Mouse (Mus musculus): Measurements from ENCODE around the gene Gm38392. TPM values are rescaled to one million over a fixed set of nuclear protein-coding genes. Genes with fewer than 3 reads are reported as not detected.

Gm38392 gene
- total RNA-seq, 2 experiments from 2014 or later = 0.74 to 0.95 TPM

- intact Hi-C loops (cut with DNase I) = no loop called here
- DNase-seq = peak; percentile 3
- H3K27ac ChIP-seq = no peak overlapping the region
- no peak overlapping the region for H3K4me3 ChIP-seq
- TF ChIP-seq CTCF (IDR thresholded peaks at IDR 0.05) = no peak
Observed at GRCm38 (mm10) chr3:88239446-88239845, 47.6 kb downstream of the Gm38392 start.

- no peak overlapping the region for H3K4me3 ChIP-seq
- H3K27ac ChIP-seq = no peak overlapping the region
- DNase-seq = peak; percentile 13
- intact Hi-C loops (cut with DNase I) = no loop called here
- TF ChIP-seq CTCF (IDR thresholded peaks at IDR 0.05) = no peak
Observed at GRCm38 (mm10) chr3:88238866-88239391, 48.1 kb downstream of the Gm38392 start.

- DNase-seq = no peak
- Histone ChIP-seq H3K4me3 (no peak overlapping the region), H3K27ac (no peak overlapping the region)
- peak; percentile 36 for TF ChIP-seq CTCF (IDR thresholded peaks at IDR 0.05)
- intact Hi-C loops (cut with DNase I) = no loop called here
Observed at GRCm38 (mm10) chr3:88237556-88238194, 49.3 kb downstream of the Gm38392 start.

GRCm38 (mm10) chr3:88237161-88237555 lies 49.9 kb downstream of the Gm38392 start:
- intact Hi-C loops (cut with DNase I) = no loop called here
- Histone ChIP-seq H3K27ac (no peak overlapping the region), H3K4me3 (no peak overlapping the region)
- DNase-seq = no peak
- TF ChIP-seq CTCF (IDR thresholded peaks at IDR 0.05) = no peak

GRCm38 (mm10) chr3:88235616-88236015 lies 51.4 kb downstream of the Gm38392 start:
- no peak for TF ChIP-seq CTCF (IDR thresholded peaks at IDR 0.05)

GRCm38 (mm10) chr3:88235216-88235615 lies 51.8 kb downstream of the Gm38392 start:
- no peak overlapping the region for H3K4me3 ChIP-seq
- no peak overlapping the region for H3K27ac ChIP-seq
- peak; percentile 16; the same call in 1 of the 2 replicates for TF ChIP-seq CTCF (IDR thresholded peaks at IDR 0.05)
- intact Hi-C loops (cut with DNase I) = no loop called here
- peak; percentile 12 for DNase-seq

More at GRCm38 (mm10) chr3:88235616-88236015, 51.4 kb downstream of the Gm38392 start:
- intact Hi-C loops (cut with DNase I) = no loop called here
- peak; percentile 5 for DNase-seq
- Histone ChIP-seq H3K27ac (no peak overlapping the region), H3K4me3 (no peak overlapping the region)

- no peak overlapping the region for H3K27ac ChIP-seq
- no peak for TF ChIP-seq CTCF (IDR thresholded peaks at IDR 0.05)
- DNase-seq = no peak
- intact Hi-C loops (cut with DNase I) = no loop called here
- no peak overlapping the region for H3K4me3 ChIP-seq
Observed at GRCm38 (mm10) chr3:88234041-88234440, 53.0 kb downstream of the Gm38392 start.

GRCm38 (mm10) chr3:88232851-88233649 lies 54.0 kb downstream of the Gm38392 start:
- intact Hi-C loops (cut with DNase I) = no loop called here
- no peak for DNase-seq
- TF ChIP-seq CTCF (IDR thresholded peaks at IDR 0.05) = no peak
- Histone ChIP-seq H3K4me3 (no peak overlapping the region), H3K27ac (no peak overlapping the region)

- Histone ChIP-seq H3K27ac (no peak overlapping the region), H3K4me3 (no peak overlapping the region)
- intact Hi-C loops (cut with DNase I) = no loop called here
- no peak for DNase-seq
- no peak for TF ChIP-seq CTCF (IDR thresholded peaks at IDR 0.05)
Observed at GRCm38 (mm10) chr3:88232301-88232702, 54.7 kb downstream of the Gm38392 start.

GRCm38 (mm10) chr3:88231061-88231641 lies 55.9 kb downstream of the Gm38392 start:
- TF ChIP-seq CTCF (IDR thresholded peaks at IDR 0.05) = no peak
- Histone ChIP-seq H3K27ac (no peak overlapping the region), H3K4me3 (no peak overlapping the region)
- DNase-seq = no peak
- intact Hi-C loops (cut with DNase I) = no loop called here

- DNase-seq = no peak
- intact Hi-C loops (cut with DNase I) = no loop called here
- TF ChIP-seq CTCF (IDR thresholded peaks at IDR 0.05) = no peak
- no peak overlapping the region for H3K4me3 ChIP-seq
- no peak overlapping the region for H3K27ac ChIP-seq
Observed at GRCm38 (mm10) chr3:88230262-88231047, 56.6 kb downstream of the Gm38392 start.

GRCm38 (mm10) chr3:88229526-88229925 lies 57.5 kb downstream of the Gm38392 start:
- TF ChIP-seq CTCF (IDR thresholded peaks at IDR 0.05) = no peak
- DNase-seq = no peak
- intact Hi-C loops (cut with DNase I) = no loop called here
- no peak overlapping the region for H3K4me3 ChIP-seq
- H3K27ac ChIP-seq = no peak overlapping the region

Data from gastrocnemius, adult 2 months (tissue).